Mouse (Mus musculus) C2C12 (cell line): ENCODE data around the gene Oxa1l. TPM values are rescaled to one million over a fixed set of nuclear protein-coding genes. Genes with fewer than 3 reads are reported as not detected.

Source experiments
- H3K27me3 ChIP-seq: one replicate; pipeline ENCODE4 v1.6.1; 2011; ENCODE audit not compliant: control insufficient read depth, insufficient read depth, insufficient read length
- H3K36me3 ChIP-seq: one replicate; pipeline ENCODE4 v1.6.1; 2011; ENCODE audit not compliant: control insufficient read depth, insufficient read depth
- H3K4me3 ChIP-seq: one replicate; pipeline ENCODE4 v1.5.1; 2011; ENCODE audit warnings: mild to moderate bottlenecking, control low read depth; ENCODE audit not compliant: poor library complexity, insufficient read depth, severe bottlenecking
- H3K79me2 ChIP-seq: one replicate; pipeline ENCODE4 v1.6.1; 2011; ENCODE audit not compliant: control insufficient read depth, insufficient read depth
- H3K79me3 ChIP-seq: one replicate; pipeline ENCODE4 v1.6.1; 2011; ENCODE audit warnings: low read depth, control low read depth
- H3ac ChIP-seq: one replicate; pipeline ENCODE3; 2011; ENCODE audit warnings: low read depth; ENCODE audit not compliant: control insufficient read depth, insufficient read length
- CEBPB ChIP-seq: IDR thresholded peaks from one replicate; pipeline ENCODE4 v1.6.1; 2011; ENCODE audit warnings: low read depth, mild to moderate bottlenecking, control low read depth, moderate library complexity
- CTCF ChIP-seq: IDR thresholded peaks from one replicate; pipeline ENCODE4 v1.5.1; 2011; ENCODE audit not compliant: control insufficient read depth, insufficient read depth, insufficient read length
- FOSL1 ChIP-seq: IDR thresholded peaks from one replicate; pipeline ENCODE4 v1.8.0; 2011; ENCODE audit warnings: mild to moderate bottlenecking, low read length; ENCODE audit not compliant: poor library complexity, insufficient read depth, severe bottlenecking
- MAX ChIP-seq: IDR thresholded peaks from one replicate; pipeline ENCODE4 v1.6.1; 2011; ENCODE audit warnings: mild to moderate bottlenecking, control low read depth
- MYOD1 ChIP-seq: IDR thresholded peaks from one replicate; pipeline ENCODE4 v1.6.1; 2011; ENCODE audit warnings: low read depth; ENCODE audit not compliant: control insufficient read depth, insufficient read length
- MYOG ChIP-seq: IDR thresholded peaks from one replicate; pipeline ENCODE4 v1.6.1; 2011; ENCODE audit not compliant: control insufficient read depth, insufficient read length; ENCODE audit errors: extremely low read depth
- USF1 ChIP-seq: IDR thresholded peaks from one replicate; pipeline ENCODE4 v1.6.1; 2011; ENCODE audit warnings: low read depth, mild to moderate bottlenecking, control low read depth, moderate library complexity
- polyA plus RNA-seq: library from polyadenylated mRNA; unstranded; fragments of >200 nt; fragmentation: generic; extraction: Trizol; gene quantifications from one replicate; pipeline ENCODE4 v1.2.1, GENCODE M21; 2012; ENCODE audit warnings: missing spikeins

Gene Oxa1l
- polyA plus RNA-seq, 1 experiment, result 54.8 TPM

DNA sequence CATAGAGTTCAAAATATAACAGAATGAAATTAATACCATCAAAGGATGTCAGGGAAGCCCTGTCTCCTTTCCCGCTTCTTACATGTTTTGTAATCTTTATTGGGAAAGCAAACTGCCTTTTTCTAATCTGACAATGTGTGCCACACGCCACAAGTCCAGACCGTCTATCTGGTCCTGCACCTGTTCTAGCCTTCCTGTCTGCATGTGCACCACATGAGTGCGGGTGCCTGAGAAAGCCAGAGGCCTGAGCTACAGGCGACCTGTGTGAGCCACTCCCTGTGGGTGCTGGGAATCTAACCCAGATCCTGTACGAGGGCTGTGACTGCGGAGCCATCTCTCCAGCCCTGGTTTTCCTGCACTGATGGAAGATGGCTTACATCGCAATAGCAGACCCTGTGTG lies 23.8 kb downstream of the Oxa1l start:
- no peak for TF ChIP-seq USF1
- no peak overlapping the region for H3ac ChIP-seq
- no peaks in the 10 kb centered on the region for H3K79me3 ChIP-seq
- no peaks in the 10 kb centered on the region for H3K36me3 ChIP-seq
- no peaks in the 10 kb centered on the region for H3K27me3 ChIP-seq
- no peak overlapping the region for H3K4me3 ChIP-seq
- no peaks in the 10 kb centered on the region for H3K79me2 ChIP-seq

DNA sequence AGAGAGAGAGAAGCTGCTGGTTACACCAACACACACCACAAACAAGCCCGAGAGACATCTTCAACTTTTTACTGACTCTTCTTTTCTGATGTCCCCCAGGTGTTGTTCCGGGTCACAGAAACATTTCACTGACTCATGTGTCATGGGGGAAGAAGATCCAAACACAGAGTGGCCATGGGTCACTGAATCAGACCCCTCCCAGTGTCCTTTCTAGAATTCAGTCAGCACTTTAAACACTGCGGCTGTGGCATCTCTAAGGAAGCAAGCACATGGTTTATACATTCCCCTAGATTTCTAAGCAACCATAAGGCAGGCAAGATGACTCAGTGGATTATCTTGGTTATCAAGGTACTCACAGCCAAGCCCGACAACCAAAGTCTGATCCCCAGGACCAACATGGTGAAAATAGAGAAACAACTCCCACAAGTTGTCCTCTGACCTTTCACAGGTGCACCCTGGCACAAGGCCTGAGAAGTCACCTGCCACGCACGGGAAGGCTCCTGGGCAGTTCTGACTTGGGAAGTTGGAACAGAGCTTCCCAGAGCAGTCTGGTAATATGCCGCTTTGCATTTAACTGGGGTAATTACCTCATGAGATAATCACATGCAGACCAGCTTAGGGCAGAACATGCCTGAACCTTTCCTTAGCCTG lies 25.5 kb downstream of the Oxa1l start:
- Histone ChIP-seq H3ac (no peak overlapping the region), H3K79me2 (no peaks in the 10 kb centered on the region), H3K4me3 (no peak overlapping the region), H3K27me3 (no peaks in the 10 kb centered on the region), H3K36me3 (no peaks in the 10 kb centered on the region), H3K79me3 (no peaks in the 10 kb centered on the region)
- TF ChIP-seq CEBPB (no peak), MAX (no peak), MYOD1 (no peak)

DNA sequence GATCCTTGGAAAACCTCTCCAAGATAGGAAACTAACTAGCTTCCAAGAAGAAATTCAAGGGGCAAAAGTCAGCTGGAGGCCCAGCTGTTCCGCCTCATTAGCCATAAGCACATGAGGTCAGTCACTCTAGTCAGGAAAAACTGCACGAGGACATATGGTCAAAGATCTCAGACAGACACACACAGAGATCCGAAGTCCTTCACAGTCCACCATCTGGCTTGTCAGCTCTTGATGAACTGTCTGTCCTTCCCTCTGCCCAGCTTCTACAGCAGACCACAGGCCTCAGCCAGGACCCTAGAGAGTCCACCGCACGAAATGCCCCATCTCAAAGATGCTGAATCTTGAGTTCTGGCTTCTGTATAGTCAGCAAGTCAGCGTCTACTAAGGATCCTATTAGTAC lies 26.9 kb downstream of the Oxa1l start:
- Histone ChIP-seq H3K36me3 (no peaks in the 10 kb centered on the region), H3K79me2 (no peaks in the 10 kb centered on the region), H3K79me3 (no peaks in the 10 kb centered on the region), H3ac (no peak overlapping the region), H3K27me3 (no peaks in the 10 kb centered on the region), H3K4me3 (no peak overlapping the region)
- no peak for TF ChIP-seq CTCF
- no peak for TF ChIP-seq USF1

DNA sequence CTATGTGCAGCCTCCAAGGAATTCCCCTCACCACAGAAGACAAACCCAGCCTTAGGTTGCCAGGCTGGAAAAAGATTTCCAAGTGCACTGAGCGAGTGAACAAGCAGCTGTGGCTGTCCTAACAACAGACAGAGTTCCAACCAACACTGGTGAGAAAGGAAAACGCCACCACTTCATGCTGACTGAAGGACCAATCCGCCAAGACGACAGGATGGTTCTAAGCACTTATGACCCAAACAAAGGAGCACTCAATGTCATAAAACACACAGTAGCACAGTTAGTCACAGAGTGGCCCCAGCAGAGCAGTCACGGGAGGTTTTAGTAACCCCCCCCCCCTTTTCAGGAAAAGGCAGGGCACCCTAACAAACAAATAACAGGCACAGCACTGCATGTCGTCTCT lies 30.2 kb downstream of the Oxa1l start:
- Histone ChIP-seq H3K79me2 (no peaks in the 10 kb centered on the region), H3ac (no peak overlapping the region), H3K27me3 (no peaks in the 10 kb centered on the region), H3K79me3 (no peaks in the 10 kb centered on the region), H3K36me3 (no peaks in the 10 kb centered on the region), H3K4me3 (no peak overlapping the region)
- no peak for TF ChIP-seq MAX
- no peak for TF ChIP-seq MYOD1
- no peak for TF ChIP-seq USF1
- TF ChIP-seq CEBPB, result no peak

DNA sequence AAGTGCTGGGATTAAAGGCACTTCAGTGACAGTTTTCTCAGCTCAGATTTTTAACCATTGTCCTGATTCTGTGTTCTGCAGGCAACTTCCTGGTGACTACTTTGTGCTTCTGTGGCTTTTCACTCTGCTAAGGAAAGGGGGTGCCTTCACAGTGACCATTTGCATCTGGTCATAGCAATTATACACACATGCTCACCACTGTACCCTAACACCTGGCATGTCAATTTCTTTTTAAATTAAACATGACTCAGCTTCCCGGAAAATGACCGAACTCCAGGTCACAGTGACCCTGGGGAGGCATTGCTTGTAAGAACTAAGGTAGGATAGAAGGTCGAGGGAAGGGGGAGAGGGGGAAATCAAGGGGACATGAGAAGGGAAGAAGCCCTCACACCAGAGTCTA lies 33.2 kb downstream of the Oxa1l start:
- no peaks in the 10 kb centered on the region for H3K79me2 ChIP-seq
- no peaks in the 10 kb centered on the region for H3K36me3 ChIP-seq
- H3K79me3 ChIP-seq, result no peaks in the 10 kb centered on the region
- no peak overlapping the region for H3K4me3 ChIP-seq
- no peak for TF ChIP-seq USF1
- no peak for TF ChIP-seq CTCF
- peak; percentile 53 for TF ChIP-seq MYOD1
- TF ChIP-seq CEBPB, result no peak
- no peak for TF ChIP-seq MYOG
- no peaks in the 10 kb centered on the region for H3K27me3 ChIP-seq
- no peak overlapping the region for H3ac ChIP-seq

DNA sequence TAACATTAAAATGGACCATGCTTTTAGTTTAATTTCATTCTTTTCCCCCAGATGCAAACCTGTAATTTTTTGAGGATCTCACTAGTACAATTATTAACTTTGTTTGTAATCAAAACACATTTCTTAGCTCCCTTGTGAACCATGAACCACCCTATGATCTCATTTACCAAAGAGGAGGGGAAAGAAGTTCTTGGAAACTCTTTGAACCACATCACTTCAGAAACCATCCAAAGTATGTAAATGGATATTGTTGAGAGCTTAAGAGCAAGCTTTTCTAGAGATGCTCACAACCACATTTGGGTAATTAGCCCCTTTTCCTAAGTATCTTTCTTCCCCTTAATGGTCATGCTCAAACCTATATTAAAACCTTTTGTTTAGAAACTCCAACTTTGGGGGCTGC lies 33.7 kb downstream of the Oxa1l start:
- no peak overlapping the region for H3ac ChIP-seq
- H3K79me3 ChIP-seq, result no peaks in the 10 kb centered on the region
- H3K4me3 ChIP-seq, result no peak overlapping the region
- H3K36me3 ChIP-seq, result no peaks in the 10 kb centered on the region
- no peak for TF ChIP-seq MYOG
- TF ChIP-seq USF1, result no peak
- TF ChIP-seq FOSL1, result no peak
- TF ChIP-seq MAX, result no peak
- no peak for TF ChIP-seq CTCF
- TF ChIP-seq MYOD1, result no peak
- TF ChIP-seq CEBPB, result no peak
- no peaks in the 10 kb centered on the region for H3K27me3 ChIP-seq
- H3K79me2 ChIP-seq, result no peaks in the 10 kb centered on the region

DNA sequence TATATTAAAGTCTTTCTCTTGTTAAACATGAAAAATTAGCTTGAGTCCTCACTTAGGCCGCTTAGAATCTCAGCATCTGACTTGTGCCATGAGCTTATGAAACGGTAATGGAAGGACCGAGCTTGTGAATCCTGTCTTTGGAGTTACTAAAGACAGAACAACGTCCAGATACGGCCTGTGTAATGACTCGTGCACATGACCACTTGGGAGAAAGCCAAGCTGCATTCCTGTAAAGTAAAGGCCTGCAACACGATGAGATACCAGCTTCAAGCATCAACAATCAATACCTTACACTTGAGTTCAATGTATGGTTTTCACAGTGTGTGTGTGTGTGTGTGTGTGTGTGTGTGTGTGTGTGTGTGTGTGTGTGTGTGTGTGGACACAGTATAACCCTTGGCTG lies 36.1 kb downstream of the Oxa1l start:
- H3ac ChIP-seq, result no peak overlapping the region
- no peaks in the 10 kb centered on the region for H3K79me3 ChIP-seq
- no peak overlapping the region for H3K4me3 ChIP-seq
- TF ChIP-seq MYOG, result no peak
- no peak for TF ChIP-seq CEBPB
- TF ChIP-seq MAX, result no peak
- TF ChIP-seq MYOD1, result no peak
- TF ChIP-seq FOSL1, result no peak
- TF ChIP-seq CTCF, result no peak
- TF ChIP-seq USF1, result no peak
- no peaks in the 10 kb centered on the region for H3K27me3 ChIP-seq
- no peaks in the 10 kb centered on the region for H3K79me2 ChIP-seq
- H3K36me3 ChIP-seq, result no peaks in the 10 kb centered on the region
